Comparison of ENCODE assay signal across 16 mouse cellular contexts in the genomic region with DNA sequence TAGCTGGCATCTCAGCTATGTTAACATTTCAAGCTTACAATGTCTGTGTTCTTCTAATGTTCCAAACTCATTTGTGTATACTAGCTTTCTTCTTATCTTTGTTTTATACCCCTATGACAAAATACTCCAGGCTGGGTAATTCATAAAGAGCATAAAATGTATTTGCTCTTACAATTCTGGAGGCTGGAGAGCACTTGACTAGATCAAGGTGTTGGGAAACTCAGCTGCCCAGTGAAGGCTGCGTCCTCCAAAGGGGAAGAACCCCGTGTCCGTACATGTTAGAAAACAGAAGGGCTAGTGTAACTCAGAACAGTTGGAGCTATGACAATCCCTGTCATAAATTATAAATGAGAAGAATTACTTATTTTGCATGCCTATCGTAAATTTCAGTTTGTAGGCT.
"Had no signal": no experiment of that assay in that cellular context is flagged by ENCODE, and none has a peak within 500 bp of the region (broad histone marks: within the 10 kb centered on the region; RNA-seq: fewer than 3 reads in every experiment).

No protein-coding gene starts in this region.

- DNase-seq: kidney, adult 2 months; kidney, postnatal 25 days; layer of hippocampus, adult 9-11 months; liver; midbrain, embryonic 14.5 days; thymus, adult 2 months; thymus, postnatal 14 days; thymus, postnatal 4 days had no signal

- H3K9me3 ChIP-seq: limb, embryonic 13.5 days; liver, embryonic 12.5 days; liver, embryonic 15.5 days; lung, embryonic 15.5 days had no signal

- H3K27ac ChIP-seq: kidney, postnatal 0 days; layer of hippocampus, adult 2 months; liver, embryonic 12.5 days; liver, embryonic 15.5 days; lung, embryonic 15.5 days had no signal

- H3K4me3 ChIP-seq: layer of hippocampus, adult 2 months; limb, embryonic 13.5 days; liver, embryonic 12.5 days; liver, embryonic 15.5 days; lung, embryonic 15.5 days had no signal

- H3K9ac ChIP-seq: limb, embryonic 13.5 days; liver, embryonic 12.5 days; liver, embryonic 15.5 days; lung, embryonic 15.5 days had no signal

- H3K36me3 ChIP-seq: limb, embryonic 13.5 days; liver, embryonic 12.5 days; liver, embryonic 15.5 days; lung, embryonic 15.5 days had no signal

- ATAC-seq: intestine, postnatal 0 days; liver, embryonic 12.5 days had no signal

- H3K4me2 ChIP-seq: limb, embryonic 13.5 days; liver, embryonic 12.5 days; liver, embryonic 15.5 days; lung, embryonic 15.5 days; midbrain, embryonic 11.5 days had no signal

- H3K4me1 ChIP-seq: liver, embryonic 12.5 days; liver, embryonic 15.5 days had no signal

- H3K27me3 ChIP-seq: limb, embryonic 13.5 days; liver, embryonic 12.5 days; liver, embryonic 15.5 days; lung, embryonic 15.5 days had no signal
